Mouse (Mus musculus) frontal cortex, postnatal 25 days (tissue): ENCODE measurements around the gene Ccng2.

Source experiments
- DNase-seq, 2 experiments: peaks; one replicate each; pipeline ENCODE4 v3.0.0; 2022; ENCODE audit warnings: low spot score in 2 of 2

Ccng2 gene

DNA sequence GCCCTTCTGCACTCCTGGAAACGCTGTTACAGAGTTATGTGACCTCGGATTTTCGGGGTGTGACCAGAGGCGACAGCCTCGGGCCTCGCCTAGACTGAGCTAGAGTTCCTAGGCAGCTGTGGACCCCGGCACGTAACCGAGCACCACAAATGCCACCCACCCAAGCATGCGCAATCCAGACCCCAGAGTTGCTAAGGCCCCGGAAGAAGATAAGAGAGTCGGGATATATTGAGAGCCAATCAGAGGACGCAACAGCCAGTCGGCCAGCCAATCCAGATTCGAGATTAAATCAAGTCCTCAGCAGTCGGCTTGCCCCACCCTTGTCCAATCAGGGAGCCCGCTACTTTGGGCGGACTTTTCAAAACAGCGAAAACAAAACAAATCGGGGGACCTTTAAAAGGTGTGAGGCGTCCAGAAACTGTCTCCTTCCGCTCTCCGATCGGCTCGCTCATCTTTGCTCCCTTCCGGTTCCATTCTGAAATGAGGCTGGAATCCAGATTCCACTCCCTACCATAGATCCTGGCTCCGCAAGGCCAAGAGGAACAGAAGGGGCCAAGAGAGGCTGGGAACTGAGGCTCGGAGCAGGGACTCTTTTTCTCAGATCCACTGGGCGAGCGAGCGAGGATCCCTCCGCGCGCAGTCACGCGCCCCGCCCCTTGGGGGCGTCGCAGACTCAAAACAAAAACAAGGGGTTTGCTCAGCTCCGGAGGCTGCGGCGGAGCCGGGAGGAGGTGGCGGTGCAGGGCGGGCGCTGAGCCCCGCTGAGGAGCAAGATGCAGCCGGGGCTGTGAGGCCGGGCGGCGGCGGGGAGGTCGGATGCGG, at the start of gene Ccng2:
Ccng2 (plus strand) TSS at position 375 of the 822 bp plus-strand sequence.
- peak; percentile 94 to 96 for DNase-seq

DNA sequence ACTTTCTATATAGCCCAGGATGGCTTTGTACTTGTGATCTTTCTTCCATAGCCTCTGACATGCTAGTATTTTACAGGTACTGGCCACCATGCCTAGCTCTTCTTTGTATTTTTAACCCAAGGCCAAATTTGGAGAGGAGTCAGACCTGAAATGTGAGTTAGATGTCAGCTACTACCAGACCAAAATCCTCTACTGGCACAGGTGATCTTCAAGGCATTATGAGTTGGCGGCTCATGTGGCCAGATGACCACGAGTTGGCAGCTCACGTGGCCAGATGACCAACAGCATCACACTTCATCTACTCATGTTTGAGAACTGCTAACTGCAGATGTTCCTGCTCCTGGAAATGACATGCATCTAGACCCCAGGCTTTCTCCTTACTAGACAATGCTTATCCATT, 48.7 kb upstream of the Ccng2 start:
- no peak for DNase-seq

DNA sequence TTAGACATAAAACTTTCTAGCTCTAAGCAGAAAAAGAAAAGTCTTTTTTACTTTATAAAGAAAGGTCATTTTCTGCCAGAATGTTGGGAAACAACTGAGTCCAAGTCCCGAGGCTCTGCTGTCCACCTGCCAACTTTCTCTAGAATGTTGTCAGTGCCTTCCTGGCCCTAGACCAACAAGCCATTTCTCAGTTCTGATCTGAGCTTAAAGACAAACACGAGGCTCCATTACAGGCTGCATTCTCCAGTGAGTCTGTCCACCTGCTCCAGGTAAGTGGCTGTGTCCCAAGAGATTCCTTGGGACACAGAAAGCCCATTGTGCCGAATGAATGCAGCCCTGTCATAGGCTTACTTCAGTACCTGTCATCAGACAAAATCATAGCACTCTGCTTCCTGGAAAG, 45.4 kb upstream of the Ccng2 start:
- no peak for DNase-seq

DNA sequence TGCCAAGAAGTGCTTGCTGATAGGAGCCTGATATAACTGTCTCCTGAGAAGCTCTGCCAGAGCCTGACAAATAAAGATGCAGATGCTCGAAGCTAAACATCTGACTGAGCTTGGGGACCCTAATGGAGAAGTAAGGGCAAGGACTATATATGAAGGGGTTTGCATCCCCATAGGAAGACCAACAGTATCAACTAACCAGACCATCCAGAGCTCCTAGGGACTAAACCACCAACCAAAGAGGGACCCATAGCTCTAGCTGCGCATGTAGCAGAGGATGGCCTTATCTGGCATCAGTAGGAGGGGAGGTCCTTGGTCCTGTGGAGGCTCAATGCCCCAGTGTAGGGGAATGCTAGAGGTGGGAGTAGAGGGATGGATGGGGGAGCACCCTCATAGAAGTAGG, 42.5 kb upstream of the Ccng2 start:
- DNase-seq: no peak

DNA sequence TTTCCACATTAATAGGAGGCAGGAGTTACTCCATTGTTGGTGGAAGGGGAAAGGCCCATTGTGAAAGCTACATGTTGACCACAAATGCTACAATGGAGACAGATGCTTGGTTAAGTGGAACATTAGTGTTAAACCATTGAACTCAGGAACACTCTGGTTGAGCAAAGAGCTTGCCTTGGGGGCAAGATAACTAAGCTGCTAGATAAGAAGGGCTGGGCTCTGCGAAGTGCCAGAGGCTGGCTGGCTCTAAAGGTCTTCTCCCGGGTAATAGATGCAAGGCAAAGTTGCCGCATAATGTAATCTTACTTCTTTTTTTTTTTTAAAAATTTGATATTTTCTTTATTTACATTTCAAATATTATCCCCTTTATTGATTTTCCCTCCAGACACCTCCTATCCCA, 39.9 kb upstream of the Ccng2 start:
- DNase-seq: no peak

DNA sequence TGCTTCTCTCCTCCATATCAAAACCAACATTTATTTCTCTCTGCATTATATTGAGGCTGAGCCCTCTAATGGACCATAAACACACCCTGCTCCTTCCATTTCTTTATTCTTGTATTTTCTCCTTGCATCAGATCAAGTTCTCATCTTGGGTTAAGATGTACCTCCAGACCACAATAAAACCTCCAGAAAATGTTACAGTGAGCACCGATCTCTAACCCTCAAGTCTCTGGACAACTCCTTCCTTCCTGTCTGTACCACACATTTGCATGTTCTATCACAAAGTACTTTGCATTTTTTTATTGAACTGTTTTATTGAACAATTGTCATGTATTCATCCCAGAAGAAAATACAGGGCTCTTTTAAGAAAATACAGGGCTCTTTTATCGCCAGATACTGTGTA, 37.5 kb upstream of the Ccng2 start:
- no peak for DNase-seq

DNA sequence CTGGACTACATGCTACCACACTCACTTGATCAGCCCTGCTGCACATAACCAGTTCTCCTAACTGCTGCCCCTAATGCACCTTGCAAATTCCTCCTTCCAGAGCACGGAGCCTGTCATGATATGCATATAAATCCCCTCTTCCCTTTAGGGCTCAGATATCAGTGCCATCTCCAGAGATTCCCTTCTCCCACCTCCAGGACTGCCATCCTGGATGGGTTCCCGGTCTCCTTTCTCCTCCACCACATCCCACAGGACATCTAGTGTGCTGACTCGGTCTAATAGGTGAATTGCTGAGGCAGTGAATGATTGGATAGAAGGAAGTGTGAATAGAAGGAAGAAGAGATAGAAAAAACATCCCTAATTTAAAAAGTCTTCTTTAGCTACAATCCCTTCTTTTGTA, 35.3 kb upstream of the Ccng2 start:
- DNase-seq: no peak

DNA sequence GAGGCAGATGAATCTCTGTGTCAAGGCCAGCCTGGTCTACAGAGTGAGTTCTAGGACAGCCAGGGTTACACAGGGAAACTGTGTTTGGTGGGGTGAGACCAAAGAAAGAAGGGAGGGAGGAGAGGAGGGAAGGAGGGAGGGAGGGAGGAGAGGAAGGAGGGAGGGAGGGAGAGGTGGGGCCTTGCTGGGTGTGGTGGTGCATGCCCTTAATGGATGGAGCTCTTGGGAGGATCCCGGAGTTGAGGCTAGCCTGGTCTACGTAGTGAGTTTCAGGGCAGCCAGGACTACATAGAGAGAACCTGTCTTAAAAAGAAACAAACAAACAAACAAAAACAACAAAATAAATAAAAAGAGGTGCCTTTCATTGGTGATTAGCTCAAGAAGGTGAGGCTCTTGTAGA, 34.2 kb upstream of the Ccng2 start:
- DNase-seq: no peak

DNA sequence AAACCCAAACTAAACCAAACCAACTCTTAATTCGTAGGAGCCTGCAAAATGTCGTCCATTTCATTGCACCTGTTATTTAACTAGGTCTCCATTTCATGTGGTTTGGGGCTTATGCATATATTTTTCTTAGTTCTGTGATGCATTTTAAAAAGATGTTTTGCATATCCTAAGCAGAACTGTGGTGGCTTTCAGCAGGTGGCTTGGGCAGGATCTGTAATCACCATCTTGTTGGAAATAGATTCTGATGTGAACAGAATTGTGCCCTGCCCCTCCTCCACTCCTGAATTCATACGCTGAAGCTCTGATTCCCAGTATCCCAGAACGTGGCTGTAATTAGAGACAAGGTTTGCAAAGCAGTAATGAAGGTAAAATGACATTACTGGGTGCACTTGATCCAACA, 32.9 kb upstream of the Ccng2 start:
- no peak for DNase-seq

DNA sequence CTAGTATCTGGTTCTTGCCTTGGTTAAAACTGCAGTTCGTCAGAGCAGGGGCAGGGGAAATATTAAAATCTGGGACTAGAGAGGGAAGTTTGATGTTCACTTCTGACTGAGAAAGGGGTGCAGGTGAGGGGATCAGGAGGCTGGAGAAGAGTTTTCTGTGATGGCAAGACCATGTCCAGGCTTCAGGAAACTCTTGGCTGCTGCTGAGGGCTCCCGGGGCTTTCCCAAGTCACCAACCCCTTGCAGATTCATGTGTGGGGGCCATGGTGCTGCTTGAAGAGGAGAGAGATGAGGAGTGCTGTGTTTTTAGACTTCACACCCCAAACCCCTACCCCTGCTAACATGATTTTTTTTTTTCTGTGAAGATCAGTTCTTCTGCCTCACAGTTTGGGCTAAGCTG, 32.5 kb upstream of the Ccng2 start:
- no peak for DNase-seq

DNA sequence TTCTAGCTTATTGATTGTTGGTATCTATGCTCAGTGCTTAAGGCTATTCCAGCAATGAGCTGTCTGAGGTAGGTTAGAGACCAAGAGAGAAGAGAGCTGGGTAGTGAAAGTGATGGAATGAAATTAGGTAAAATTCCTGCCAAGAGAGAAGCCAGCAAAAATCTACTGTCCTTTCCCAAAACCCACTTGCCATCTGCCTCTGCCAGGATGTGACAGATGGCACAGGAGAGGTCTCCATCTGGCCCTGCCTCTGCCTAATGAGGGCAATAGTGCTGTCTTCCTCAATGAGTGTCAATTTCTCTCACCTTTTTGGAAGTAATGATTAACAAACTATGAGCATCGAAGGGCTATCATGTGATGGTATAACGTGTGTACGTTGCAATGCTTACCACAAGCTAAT, 31.2 kb upstream of the Ccng2 start:
- no peak for DNase-seq

DNA sequence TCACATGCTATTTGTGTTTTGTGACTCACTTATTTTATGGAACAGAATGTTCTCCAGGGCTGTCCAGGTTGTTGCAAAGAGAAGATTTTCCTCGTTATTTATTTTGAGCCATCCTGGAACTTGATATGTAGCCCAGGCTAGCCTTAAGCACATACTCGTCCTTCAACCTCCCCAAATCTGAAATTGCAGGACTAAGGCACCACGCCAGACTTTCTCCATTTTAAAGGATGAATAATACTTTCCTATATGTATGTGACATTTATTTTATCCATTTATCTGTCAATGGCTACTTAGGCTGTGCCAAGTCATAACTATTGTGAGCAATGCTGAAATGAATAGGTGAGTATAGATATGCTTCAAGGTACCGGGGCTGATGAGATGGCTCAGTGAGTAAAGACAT, 30.5 kb upstream of the Ccng2 start:
- DNase-seq: no peak

DNA sequence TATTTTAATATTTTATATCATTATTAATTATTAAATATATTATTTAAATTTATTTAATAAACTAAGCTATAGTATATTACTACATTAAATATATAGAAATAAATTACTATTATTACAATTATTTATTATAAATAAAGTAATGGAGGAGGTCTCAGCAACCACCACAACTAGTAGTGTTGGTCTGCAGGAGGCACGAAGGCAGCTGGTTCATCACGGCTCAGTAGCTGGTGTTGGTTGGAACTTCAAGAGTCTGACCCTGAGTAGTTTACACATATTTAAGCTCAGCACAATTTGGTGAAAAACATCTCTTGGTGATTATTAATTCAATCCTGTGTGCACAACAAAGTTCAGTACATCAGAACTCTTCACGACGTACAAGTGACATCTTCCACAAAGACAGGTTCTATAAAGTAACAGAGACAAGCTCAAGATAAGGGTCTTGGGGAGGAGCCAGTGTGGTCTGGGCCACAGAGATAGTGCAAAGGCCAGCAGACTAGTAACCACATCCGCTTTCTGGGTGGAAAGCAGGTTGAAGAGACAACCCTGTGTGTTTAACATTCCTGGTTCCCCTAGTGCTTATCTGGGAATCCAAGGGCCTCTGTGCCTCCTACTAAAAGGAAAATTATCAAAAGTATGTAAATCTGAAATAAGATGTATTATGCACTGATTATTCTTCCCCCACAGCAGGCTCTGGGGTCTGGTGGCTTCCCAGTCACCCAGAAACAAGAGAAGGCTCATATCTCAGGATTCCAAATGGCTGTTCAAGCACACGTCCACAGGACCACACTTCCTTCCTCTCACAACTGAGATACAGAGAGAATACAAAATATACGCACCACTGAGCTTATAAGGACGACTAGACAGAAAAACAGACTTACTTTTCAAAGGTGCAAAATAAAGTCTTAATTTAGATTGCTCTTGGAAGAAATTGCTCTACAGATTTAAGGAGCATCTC, 27.2 kb upstream of the Ccng2 start:
- no peak for DNase-seq

DNA sequence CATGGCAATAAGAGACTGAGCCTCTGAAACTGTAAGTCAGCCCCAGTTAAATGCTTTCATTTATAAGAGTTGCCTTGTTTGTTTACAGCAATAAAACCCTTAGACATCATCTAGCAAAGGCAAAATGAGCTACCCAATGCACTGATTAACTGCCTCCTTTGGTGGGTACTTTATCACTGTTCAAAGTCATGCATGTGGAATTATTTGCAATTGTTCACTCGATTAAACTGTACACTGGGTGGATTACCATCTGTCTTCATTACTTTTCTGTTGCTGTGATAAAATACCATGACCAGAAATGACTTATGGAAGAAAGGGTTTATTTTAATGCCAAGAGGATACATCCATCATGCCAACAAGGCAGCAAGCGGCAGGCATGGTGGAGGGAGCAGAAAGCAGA, 21.8 kb upstream of the Ccng2 start:
- no peak for DNase-seq

DNA sequence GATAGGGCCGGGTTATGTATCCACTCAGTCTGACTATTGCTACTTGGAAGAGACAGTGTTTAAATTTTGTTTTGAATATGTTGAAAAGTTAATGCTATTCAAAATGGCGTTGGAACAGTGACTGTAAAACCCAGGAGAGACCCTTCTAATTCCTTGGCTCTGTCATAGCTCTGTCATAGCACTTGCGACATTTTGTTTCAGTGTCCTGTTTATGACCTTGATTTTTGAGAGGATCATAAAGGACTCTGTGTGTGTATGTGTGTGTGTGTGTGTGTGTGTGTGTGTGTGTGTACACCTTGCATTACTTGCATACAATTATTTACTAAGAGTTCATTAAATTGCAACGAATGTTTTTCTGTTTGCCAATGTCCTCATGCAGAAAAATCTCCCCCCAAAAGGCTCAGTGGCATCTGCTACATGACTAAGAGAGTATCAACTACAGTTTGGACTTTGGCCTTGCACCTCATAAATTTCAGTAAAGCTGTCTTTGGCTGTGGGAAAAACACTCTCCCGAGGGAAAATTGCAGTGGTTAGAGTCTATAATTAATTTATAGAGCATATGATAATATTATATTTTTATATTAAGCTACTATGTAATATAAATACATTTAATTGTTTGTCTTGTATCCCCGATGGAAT, 17.0 kb upstream of the Ccng2 start:
- no peak for DNase-seq

DNA sequence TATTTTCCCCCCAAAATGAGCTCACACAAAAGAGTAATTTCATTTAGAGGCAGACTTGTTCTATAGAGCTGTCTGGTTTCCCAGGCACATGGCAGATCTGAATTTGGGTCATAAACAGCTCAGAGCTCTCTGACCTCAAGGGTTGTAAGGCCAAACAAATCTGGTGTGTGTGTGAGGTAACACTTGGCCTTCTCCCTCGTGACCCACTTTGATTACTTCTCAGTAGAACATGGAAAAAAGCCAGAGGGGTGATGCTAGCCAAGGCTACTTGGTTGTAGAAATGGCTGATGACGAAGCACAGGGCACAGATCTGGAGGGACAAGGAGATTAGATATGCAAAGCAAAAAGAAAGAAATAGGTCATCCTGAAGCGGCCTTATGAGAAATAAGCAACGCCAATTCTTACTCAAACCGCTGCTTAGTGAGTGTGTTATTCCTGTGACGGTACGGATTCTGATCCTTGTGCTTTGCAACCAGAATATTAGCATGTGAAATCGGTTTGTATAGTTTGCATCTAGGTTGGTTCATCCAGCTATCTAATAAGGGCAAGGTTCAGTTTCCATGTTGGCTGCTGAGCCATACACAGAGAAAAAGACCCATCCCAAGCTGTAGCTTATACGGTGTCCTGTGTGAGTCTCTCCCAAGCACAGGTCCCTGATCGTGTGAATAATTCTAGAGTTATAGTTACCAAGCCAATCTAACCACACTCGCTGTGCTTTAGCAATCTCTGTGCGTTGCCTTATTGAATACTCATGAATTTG, 15.9 kb upstream of the Ccng2 start:
- no peak for DNase-seq

DNA sequence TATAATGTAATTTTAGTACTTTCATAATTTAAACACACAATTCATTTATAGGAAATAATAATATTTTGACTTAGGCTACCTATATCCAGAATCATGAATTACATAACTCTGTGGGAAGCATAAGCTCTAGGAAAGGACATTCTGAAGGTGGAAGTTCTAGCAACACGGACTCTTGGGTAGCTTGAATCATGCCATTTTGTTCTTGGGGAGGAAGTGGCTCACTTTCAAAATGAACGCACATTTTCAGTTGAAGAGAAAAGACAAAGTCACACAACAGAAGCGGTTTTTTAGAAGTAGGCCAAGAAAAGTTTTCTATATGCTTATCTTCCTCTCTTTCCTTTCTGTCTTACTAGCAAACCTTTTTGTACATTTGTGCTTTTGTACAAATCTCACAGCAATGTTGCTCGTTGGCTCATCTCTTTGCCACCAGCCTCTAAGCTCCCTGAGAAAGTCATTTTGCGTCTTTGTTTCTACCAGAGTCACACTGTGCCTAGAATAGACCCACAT, 11.2 kb upstream of the Ccng2 start:
- no peak for DNase-seq

DNA sequence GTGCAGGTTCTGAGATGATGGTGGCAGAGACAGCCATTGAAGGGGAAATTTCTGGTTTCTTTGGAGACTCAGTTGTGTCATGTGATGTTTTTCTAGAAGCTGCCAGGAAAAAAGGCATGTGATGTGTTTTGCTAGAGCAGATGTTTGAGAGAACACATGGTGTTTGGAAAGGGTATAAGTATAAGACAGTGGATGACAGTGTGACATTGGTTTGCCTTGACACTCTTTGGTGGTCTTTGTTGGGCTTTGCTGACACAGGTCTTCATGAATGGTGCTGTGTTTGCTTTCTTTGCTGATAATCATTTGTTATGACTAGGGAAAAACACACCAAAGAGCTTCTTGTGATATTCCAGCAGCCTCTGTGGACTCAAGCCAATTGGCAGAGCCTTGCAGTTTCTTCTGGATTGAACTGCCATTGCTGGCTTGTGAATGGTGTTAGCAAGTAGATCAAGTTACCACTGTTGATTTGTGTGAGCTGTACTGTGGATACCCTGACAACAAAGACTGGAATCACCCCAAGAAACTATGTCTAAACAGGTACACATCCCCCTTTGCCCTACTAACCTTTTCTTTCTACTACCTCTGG, 10.1 kb upstream of the Ccng2 start:
- DNase-seq: no peak

DNA sequence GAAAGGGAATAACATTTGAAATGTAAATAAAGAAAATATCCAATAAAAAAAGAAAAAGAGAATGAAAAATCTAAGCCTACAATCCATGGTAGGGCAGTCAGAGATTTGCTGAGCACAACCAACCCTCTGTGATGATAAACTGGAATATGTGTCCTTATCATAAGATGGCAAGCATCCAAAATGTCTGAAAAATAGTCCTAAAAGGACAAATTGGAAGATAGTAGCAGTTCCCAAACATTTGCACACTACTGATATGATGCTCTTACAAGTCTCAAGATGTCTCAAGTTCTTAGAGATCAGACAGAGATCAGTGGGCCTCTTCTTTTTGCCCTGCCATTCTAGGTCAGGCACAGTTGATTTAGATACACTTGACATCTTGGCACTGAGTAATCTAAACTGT, 7.7 kb upstream of the Ccng2 start:
- DNase-seq: no peak

DNA sequence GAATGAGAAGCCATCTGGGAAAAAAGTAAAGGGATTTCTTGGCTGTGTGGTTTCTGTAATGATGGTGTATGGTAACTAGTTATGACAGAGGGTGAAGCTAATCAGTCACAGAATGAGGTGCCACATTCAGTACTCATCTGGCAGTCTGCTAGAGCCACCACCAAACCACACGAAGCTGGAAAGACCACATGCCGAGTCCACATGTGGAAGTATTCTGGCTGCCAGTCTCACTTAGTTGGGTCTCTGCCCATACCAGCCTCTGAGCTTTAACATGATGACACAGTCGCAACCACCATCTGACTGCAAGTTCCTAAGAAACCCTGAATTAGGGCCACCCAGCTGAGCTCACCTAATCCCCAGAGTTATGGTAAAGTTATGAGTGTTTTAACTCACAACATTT, 6.1 kb upstream of the Ccng2 start:
- DNase-seq: no peak

DNA sequence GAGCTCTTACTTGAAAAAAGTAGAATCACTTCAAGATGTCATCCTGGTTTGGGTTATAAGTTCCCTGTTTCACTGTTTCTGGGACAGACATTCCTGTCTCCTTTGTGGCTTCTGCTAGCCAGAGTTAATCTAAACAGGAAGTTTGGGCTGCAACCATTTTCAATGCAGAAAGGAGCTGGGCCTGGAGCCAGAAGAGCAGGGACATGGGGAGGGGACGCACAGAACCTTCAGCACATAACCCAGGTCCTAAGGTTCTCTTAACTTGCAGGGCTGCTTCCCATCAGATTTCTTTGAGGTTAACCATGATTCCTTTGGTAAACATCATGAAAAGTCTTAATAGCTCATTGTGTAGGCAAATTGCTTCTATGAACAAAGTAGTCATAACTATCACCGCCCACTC, 4.3 kb upstream of the Ccng2 start:
- DNase-seq: no peak
